Mouse (Mus musculus) midbrain, embryonic 14.5 days (tissue): ENCODE data around the gene Bloc1s2. TPM values are rescaled to one million over a fixed set of nuclear protein-coding genes. Genes with fewer than 3 reads are reported as not detected.

Experiments
- ATAC-seq: fragments of 200-750 bp; cut with Nextera tagmentation; 2 replicates; pipeline ENCODE4 v1.8.0; 2017; ENCODE audit warnings: moderate number of reproducible peaks, moderate library complexity; ENCODE audit not compliant: low FRiP score, low TSS enrichment
- DNase-seq: peaks from one replicate; pipeline ENCODE4 v3.0.0-alpha.2; 2015
- H3K27ac ChIP-seq: fragments of 300-500 bp; sonication (generic); replicated peaks from 2 replicates; pipeline ENCODE4 v1.5.1; 2014; ENCODE audit warnings: mild to moderate bottlenecking, low read depth, low read length, moderate library complexity
- H3K27me3 ChIP-seq: fragments of 300-500 bp; sonication (generic); 2 replicates; pipeline ENCODE4 v1.6.1; 2014; ENCODE audit warnings: low read length, control low read depth, mixed read lengths; ENCODE audit not compliant: control insufficient read depth, insufficient read depth
- H3K36me3 ChIP-seq: fragments of 300-500 bp; sonication (generic); 2 replicates; pipeline ENCODE4 v1.6.1; 2014; ENCODE audit warnings: low read length, control low read depth; ENCODE audit not compliant: control insufficient read depth, insufficient read depth
- H3K4me1 ChIP-seq: fragments of 300-500 bp; sonication (generic); 2 replicates; pipeline ENCODE4 v1.6.1; 2014; ENCODE audit warnings: mild to moderate bottlenecking, antibody characterized with exemption, low read length, control low read depth; ENCODE audit not compliant: control insufficient read depth, insufficient read depth
- H3K4me2 ChIP-seq: fragments of 300-500 bp; sonication (generic); 2 replicates; pipeline ENCODE4 v1.6.1; 2014; ENCODE audit warnings: mild to moderate bottlenecking, low read length, moderate library complexity
- H3K4me3 ChIP-seq: fragments of 300-500 bp; sonication (generic); replicated peaks from 2 replicates; pipeline ENCODE4 v1.5.1; 2014; ENCODE audit warnings: low read depth, low read length
- H3K9ac ChIP-seq: fragments of 300-500 bp; sonication (generic); replicated peaks from 2 replicates; pipeline ENCODE4 v1.6.1; 2014; ENCODE audit warnings: mild to moderate bottlenecking, low read length, moderate library complexity
- H3K9me3 ChIP-seq: fragments of 300-500 bp; sonication (generic); 2 replicates; pipeline ENCODE4 v1.6.1; 2016; ENCODE audit warnings: low read length, control low read depth, mixed read lengths; ENCODE audit not compliant: control insufficient read depth
- WGBS: fragments of 180-500 bp; shearing (Covaris S2); extraction: QIAGEN DNeasy Blood & Tissue Kit; methylation state at CpG from one replicate; pipeline ENCODE4 v1.1.7; 2014; 5-methylcytosine and 5-hydroxymethylcytosine counted together
- polyA plus RNA-seq: library from polyadenylated mRNA; unstranded; fragments of >200 nt; fragmentation: Nextera tagmentation; extraction: Ambion mirVana; gene quantifications from 2 replicates; pipeline ENCODE4 v1.2.1, GENCODE M21; 2014

Bloc1s2 gene
- polyA plus RNA-seq, 1 experiment from 2014 or later: 166 TPM

DNA sequence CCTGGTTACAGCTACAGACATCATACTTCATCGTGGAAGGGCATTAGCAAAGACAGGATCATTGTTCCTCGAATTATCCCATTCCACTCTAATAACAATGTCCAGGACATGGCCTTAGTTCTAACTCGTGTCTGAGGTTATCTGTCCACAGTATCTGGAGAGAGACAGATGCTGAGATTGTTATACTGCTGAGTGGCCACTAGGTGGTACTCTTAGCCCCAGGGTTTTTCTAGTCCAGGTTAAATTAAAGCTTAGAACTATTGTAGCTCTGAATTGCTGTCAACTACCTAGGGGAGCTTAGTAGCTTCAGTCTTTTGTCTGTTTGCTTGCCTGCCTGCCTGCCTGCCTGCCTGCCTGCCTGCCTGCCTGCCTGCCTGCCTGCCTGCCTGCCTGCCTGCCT, 15.3 kb upstream of the Bloc1s2 start:
- 11% methylated on average over 3 of the region's 3 CpGs for WGBS
- no peaks in the 10 kb centered on the region for H3K4me1 ChIP-seq
- H3K9ac ChIP-seq: no peak overlapping the region
- DNase-seq (peak; percentile 66), ATAC-seq (no peak)
- no peaks in the 10 kb centered on the region for H3K9me3 ChIP-seq
- H3K27me3 ChIP-seq: no peaks in the 10 kb centered on the region
- no peak overlapping the region for H3K4me3 ChIP-seq
- H3K36me3 ChIP-seq: no peaks in the 10 kb centered on the region
- no peak overlapping the region for H3K4me2 ChIP-seq
- no peak overlapping the region for H3K27ac ChIP-seq

DNA sequence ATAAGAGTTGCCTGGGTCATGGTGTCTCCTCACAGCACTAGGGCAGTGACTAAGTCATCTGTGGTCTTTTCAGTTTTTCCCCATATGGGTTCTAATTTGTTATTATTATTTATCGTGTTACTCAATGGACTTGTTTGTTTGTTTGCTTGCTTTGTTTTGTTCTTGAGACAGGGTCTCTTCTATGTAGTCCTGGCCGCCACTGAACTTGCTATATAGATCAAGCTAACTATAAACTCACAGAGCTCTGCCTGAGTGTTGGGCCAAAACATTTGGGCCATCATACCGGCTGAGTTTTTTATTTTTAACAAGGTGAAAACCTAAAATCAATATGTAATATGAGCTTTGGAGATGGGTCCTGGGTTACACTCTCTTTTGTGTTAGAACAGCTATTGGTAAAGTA, 13.1 kb upstream of the Bloc1s2 start:
- DNase-seq (no peak), ATAC-seq (no peak)
- no peak overlapping the region for H3K4me3 ChIP-seq
- no peak overlapping the region for H3K4me2 ChIP-seq
- H3K9me3 ChIP-seq: no peaks in the 10 kb centered on the region
- H3K36me3 ChIP-seq: no peaks in the 10 kb centered on the region
- no peak overlapping the region for H3K27ac ChIP-seq
- no peak overlapping the region for H3K9ac ChIP-seq
- 83% methylated on average over 3 of the region's 3 CpGs for WGBS
- H3K27me3 ChIP-seq: no peaks in the 10 kb centered on the region
- no peaks in the 10 kb centered on the region for H3K4me1 ChIP-seq

DNA sequence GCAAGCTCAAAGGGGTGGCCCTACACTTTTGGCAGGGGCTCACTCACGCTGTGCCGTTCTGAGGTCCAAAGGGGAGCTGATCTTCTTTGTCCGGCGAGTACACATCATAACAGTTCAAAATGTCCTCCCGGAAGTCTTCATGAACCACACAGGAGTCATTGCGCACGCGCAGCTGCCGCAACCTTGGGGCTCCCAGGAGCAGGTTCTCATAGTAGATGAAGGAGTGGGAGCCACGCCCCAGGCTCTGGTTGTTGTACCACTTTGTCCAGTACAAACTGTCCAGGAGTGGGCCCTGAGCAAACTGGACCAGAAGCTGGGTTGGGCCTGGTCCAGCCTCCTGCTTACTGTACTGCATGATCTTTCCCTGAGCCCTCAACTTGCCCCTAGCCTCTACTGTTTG, 10.8 kb upstream of the Bloc1s2 start:
- no peaks in the 10 kb centered on the region for H3K27me3 ChIP-seq
- H3K9me3 ChIP-seq: no peaks in the 10 kb centered on the region
- H3K9ac ChIP-seq: no peak overlapping the region
- no peak overlapping the region for H3K4me2 ChIP-seq
- DNase-seq (no peak), ATAC-seq (no peak)
- no peak overlapping the region for H3K4me3 ChIP-seq
- 92% methylated on average over 10 of the region's 10 CpGs for whole genome bisulfite sequencing
- H3K4me1 ChIP-seq: no peaks in the 10 kb centered on the region
- no peaks in the 10 kb centered on the region for H3K36me3 ChIP-seq
- no peak overlapping the region for H3K27ac ChIP-seq

DNA sequence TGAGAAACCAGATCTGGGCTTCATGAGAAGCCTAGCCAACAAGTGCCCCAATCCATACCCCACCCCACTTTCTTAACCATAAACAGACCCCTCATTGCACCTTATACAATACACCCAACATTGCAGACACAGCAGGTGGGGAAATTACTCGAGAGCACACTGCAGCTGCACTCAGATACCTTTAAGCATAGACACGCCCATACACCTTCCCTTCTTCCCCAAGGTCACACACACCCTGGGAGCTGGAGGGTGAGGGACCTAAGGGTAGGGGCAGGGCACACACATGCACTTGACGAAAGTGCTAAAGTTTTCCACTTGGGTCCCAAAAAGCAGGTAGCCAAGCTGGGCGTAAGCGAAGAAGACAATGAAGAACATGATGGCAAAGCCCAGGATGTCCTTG, 7.5 kb upstream of the Bloc1s2 start:
- no peak overlapping the region for H3K27ac ChIP-seq
- H3K4me1 ChIP-seq: no peaks in the 10 kb centered on the region
- 87% methylated on average over 5 of the region's 5 CpGs for WGBS
- no peak overlapping the region for H3K4me2 ChIP-seq
- H3K9ac ChIP-seq: no peak overlapping the region
- ATAC-seq (no peak), DNase-seq (no peak)
- H3K9me3 ChIP-seq: no peaks in the 10 kb centered on the region
- no peak overlapping the region for H3K4me3 ChIP-seq
- no peaks in the 10 kb centered on the region for H3K27me3 ChIP-seq
- no peaks in the 10 kb centered on the region for H3K36me3 ChIP-seq

DNA sequence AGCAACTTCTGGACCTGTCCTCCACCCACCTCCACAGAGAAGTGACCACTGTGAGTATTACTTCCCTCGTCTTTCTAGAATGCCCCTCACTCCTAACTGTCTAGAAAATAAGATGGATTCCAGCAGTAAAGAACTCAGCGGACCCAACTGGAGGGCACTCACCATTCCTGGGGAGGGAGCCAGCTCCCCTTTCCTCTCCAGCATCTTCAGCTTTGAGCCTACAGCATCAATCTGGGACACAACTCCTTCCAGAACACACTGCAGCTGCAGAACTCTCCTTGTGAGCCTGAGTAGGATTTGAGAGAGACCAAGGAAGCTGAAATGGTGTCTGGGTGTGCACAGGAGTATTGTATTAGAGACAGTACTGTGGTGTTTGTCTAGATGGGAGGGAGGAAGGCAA, 2.7 kb upstream of the Bloc1s2 start:
- Histone ChIP-seq H3K27ac (no peak overlapping the region), H3K9ac (no peak overlapping the region), H3K4me1 (peaks cover 13% of the 10 kb centered on the region), H3K4me2 (no peak overlapping the region), H3K4me3 (no peak overlapping the region), H3K27me3 (no peaks in the 10 kb centered on the region), H3K36me3 (no peaks in the 10 kb centered on the region), H3K9me3 (no peaks in the 10 kb centered on the region)
- WGBS: 90% methylated on average over 2 of the region's 2 CpGs
- ATAC-seq (no peak), DNase-seq (no peak)

DNA sequence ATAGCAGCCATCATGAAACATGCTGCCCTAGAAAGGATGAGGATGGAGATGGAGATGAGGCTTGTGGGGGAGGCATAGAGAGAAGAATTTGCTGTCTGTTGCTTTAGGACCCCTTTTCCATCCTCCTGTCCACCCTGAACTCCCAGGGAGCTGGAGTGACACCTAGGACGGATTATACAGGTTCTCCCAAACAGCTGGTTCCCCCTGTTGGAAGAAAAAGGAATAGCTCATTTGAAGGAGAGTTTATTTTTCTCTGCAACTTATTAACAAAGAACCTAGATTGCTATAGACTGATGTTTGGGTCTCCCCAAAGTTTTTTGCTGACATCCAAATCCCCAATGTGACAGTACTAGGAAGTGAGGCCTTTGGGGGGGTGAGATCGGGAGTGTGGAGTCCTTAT, 2.1 kb upstream of the Bloc1s2 start:
- Histone ChIP-seq H3K9me3 (no peaks in the 10 kb centered on the region), H3K4me1 (peaks cover 13% of the 10 kb centered on the region), H3K27ac (no peak overlapping the region), H3K4me2 (no peak overlapping the region), H3K27me3 (no peaks in the 10 kb centered on the region), H3K4me3 (no peak overlapping the region), H3K36me3 (peaks cover 5% of the 10 kb centered on the region), H3K9ac (no peak overlapping the region)
- no peak for ATAC-seq
- WGBS: 39% methylated on average over 2 of the region's 2 CpGs
- DNase-seq: no peak

DNA sequence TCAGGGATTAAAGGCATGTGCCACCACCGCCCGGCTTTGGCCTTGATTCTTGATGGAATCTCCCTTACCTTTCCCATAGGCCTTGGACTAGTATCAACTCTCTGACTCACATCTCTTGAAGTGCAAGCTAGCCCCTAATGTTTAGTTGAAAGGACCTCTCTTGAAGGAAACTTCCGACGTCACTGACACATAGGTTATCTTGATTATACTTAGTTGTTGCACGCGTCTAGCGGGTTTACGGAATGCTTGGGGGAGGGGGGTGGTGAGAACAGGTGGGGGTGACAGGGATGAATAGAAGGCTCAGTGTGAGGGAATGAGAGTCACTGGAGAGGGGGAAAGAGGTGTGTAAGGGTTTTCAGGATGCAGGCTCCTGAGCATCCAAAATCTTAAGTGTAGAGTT, 705 bp upstream of the Bloc1s2 start:
- 94% methylated on average over 8 of the region's 8 CpGs for WGBS
- no peak overlapping the region for H3K9ac ChIP-seq
- no peak overlapping the region for H3K4me2 ChIP-seq
- H3K4me3 ChIP-seq: no peak overlapping the region
- DNase-seq (no peak), ATAC-seq (no peak)
- no peaks in the 10 kb centered on the region for H3K27me3 ChIP-seq
- peaks cover 18% of the 10 kb centered on the region for H3K36me3 ChIP-seq
- H3K9me3 ChIP-seq: no peaks in the 10 kb centered on the region
- peaks cover 13% of the 10 kb centered on the region for H3K4me1 ChIP-seq
- no peak overlapping the region for H3K27ac ChIP-seq

DNA sequence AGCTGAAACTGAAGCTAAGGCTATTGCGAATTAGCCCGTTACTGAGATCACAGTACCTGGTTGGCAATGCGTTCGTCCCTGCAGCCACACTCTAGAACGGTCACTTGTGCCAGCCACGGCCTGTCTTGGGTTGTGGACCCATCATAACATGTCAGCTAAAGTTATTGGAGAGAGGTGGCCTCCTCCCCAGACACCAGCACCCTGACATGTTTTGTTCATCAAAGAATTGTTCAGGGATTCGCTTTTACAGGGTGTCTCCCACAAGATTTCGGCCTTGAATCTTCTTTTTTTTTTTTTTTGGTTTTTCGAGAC, 278 bp upstream of the Bloc1s2 start:
- 61% methylated on average over 9 of the region's 9 CpGs for WGBS
- Histone ChIP-seq H3K9ac (peak overlapping the region; percentile 75), H3K27me3 (no peaks in the 10 kb centered on the region), H3K4me3 (peak overlapping the region; percentile 67), H3K27ac (peak overlapping the region; percentile 66), H3K4me2 (peak overlapping the region; percentile 60), H3K4me1 (peaks cover 13% of the 10 kb centered on the region), H3K9me3 (no peaks in the 10 kb centered on the region), H3K36me3 (peaks cover 23% of the 10 kb centered on the region)
- peak; percentile 40; the same call in 1 of the 2 replicates for ATAC-seq
- no peak for DNase-seq

DNA sequence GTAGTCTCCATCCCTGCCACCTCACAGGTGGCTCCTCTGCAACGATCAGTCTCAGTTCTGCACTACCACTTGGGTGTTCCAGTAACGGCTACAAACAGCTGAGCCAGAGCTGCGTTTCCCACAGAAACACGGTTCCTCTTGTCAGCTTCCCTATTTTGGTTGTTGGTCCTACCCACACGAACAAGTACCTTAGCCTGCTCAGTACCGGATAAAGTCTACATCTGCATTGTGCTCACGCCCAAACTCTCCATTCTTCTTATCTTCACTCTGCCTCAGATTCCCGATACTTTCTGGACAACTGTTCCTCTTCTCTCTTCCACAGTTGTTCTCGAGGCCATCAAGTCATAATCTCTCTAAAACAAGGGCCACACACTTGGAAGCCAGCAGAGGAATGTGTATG, 1.9 kb downstream of the Bloc1s2 start:
- no peak for ATAC-seq

More for the DNA sequence above, 1.9 kb downstream of the Bloc1s2 start:
- Histone ChIP-seq H3K4me3 (no peak overlapping the region), H3K4me1 (peaks cover 13% of the 10 kb centered on the region), H3K9ac (no peak overlapping the region), H3K4me2 (no peak overlapping the region), H3K9me3 (no peaks in the 10 kb centered on the region), H3K27me3 (no peaks in the 10 kb centered on the region), H3K36me3 (peaks cover 41% of the 10 kb centered on the region), H3K27ac (no peak overlapping the region)
- no peak for DNase-seq
- WGBS: 95% methylated on average over 9 of the region's 9 CpGs
